Mouse (Mus musculus) fat pad, adult 2 months (tissue): ENCODE results near the gene Tas2r110.

Source experiments
- DNase-seq: peaks from one replicate; pipeline ENCODE4 v3.0.0-alpha.2; 2011; ENCODE audit warnings: low read depth, low spot score; ENCODE audit errors: extremely low read depth

The Tas2r110 gene

DNA sequence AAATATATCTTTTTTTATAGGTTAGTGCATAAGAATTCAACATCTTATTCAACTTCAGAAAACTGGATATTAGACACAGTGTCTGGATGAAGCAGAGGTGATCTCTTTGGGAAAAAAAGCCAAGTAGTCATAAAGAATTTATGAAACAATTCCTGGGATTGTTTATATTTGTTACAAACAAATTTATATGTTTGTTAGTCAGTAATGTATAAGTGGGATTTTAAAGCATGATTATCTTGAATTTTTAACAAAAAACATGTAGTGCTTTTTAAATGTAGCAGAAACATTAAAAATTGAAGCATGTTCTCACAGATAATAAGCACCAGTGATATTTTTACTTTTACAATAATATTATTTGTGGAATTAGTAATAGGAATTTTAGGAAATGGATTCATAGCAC lies at the start of gene Tas2r110:
Tas2r110 (plus strand) TSS at position 301 of the 400 bp plus-strand sequence.
- DNase-seq = no peak

DNA sequence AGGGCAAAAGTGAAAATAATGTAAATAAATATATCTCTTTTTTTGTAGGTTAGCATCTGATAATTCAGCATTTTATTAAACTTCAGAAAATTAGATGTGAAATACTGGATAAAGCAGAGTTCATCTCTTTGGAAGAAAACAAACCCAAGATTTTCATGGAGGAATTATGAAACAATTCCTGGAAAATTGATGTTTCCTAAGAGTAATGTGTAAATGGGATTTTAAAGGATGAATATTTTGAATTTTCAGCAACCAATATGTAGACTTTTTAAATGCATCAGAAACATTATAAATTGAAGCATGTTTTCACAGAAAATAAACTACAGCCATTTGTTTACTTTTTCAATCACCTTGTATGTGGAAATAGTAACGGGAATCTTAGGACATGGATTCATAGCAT lies 21.0 kb upstream of the Tas2r110 start, which contains the start of gene Tas2r123:
Tas2r123 (plus strand) TSS at position 301 of the 400 bp plus-strand sequence.
- no peak for DNase-seq

DNA sequence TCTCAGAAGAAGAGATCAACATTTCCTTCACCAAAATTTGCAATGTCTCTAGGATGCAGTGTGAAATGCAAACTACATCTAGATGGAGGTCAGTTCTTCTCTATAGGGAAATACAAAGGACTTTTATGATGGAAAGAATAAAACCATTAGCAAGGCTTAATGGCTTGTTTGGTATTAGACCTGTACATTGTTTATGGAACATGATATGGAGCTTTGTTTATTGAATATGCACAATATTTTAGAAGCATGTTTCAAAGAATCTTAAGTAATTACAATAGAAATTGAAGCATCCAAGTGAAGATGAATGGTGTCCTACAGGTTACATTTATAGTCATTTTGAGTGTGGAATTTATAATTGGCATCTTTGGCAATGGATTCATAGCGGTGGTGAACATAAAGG lies 12.7 kb upstream of the Tas2r110 start, which contains the start of gene Tas2r116:
Tas2r116 (plus strand) TSS at position 301 of the 400 bp plus-strand sequence.
- DNase-seq = no peak

DNA sequence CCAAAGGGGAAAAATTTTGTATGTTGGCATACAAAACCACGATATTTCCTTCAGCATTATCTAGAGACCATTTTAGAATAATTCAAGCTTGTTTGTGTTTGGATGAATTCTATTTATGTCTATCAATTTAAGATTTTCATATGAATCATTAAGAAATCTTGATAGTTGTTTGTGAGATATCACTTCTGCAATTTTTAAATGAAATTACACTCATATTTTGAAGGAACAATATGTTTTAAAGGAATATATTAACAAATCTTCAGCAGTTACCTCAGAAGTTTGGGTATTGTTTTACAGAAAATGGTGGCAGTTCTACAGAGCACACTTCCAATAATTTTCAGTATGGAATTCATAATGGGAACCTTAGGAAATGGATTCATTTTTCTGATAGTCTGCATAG lies 24.9 kb downstream of the Tas2r110 start, which contains the start of gene Tas2r113:
Tas2r113 (plus strand) TSS at position 301 of the 400 bp plus-strand sequence.
- DNase-seq = no peak

DNA sequence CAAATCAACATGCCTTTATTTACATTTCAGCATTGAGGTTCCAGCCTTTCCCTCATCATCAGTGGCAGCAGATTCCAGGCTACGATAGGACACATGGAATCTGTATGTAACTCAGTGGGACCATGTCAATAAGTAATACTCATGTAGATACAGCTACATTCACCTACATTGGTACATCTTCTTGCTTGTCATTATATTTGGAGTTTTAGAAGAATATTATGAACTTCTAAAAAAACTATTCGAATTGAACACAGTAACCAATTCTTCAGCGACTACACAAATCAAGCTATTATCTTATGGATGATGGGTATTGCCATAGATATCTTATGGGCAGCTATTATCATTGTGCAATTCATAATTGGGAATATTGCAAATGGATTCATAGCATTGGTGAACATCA lies 41.5 kb downstream of the Tas2r110 start, which contains the start of gene Tas2r125:
Tas2r125 (plus strand) TSS at position 301 of the 400 bp plus-strand sequence.
- DNase-seq = no peak
